Mouse (Mus musculus): ENCODE data around the gene Dnajc25.

- TF ChIP-seq POLR2A (IDR thresholded peaks at IDR 0.05; ENCODE audit: extremely low read depth, insufficient read depth, low read length) (no peak), CTCF (IDR thresholded peaks at IDR 0.05; ENCODE audit: extremely low read depth, insufficient read depth, low read length) (no peak)
Measured at GRCm38 (mm10) chr4:59037525-59037924, 42.7 kb downstream of the Dnajc25 start.
